8 mouse cellular contexts compared by ENCODE assay signal in the genomic region with DNA sequence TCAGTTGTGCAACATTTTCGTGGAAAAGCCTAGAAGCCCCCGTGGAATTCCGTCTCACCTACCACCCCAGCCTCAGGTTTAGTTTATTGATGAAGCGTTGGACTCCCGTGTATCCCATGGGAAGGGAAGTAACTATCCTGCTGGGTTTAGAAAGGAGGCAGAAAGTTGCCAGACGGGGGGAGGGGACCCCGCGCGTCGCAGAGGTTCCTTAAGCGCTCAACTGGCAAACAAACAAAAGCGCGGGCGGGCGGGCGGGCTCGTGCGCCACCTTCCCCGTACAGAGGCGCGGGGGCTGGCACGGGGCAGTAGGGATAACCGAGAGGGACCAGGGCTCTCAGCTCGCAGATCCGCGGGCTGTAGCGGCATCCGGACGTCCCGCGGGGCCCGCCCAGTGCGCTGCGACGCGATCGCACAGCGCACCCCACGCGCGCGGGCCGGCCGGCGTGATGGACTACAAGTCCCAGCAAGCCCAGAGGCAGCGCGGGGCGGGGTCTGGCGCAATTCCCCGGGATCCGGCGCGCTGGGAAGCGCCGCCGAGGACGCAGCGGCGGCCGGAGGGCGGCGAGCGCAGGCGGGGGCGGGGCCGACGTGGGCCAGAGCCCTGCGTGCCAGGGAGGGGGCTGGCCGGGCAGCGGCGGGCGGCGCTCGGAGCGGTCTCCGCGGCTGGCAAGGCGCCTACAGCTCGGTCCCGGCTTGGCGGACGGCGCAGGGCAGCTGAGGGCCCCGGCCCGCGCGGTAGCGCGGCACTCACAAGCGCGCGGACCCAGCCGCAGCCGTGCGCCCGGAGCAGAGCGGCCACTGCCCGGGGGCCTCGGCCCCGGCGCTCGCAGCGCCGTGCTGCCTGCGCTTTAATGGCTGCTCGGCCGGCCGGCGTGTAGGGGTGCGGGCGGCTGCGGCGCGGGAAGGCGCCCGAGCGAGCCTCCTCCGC. TPM values are rescaled to one million over a fixed set of nuclear protein-coding genes. Genes with fewer than 3 reads are reported as not detected.
DNase-seq lines count a peak whose midpoint lies in the region; ATAC-seq and TF ChIP-seq lines count a peak whose summit lies in the region.

A gene (plus strand): TSS at position 611 of the 928 bp plus-strand sequence.

- H3K4me2 ChIP-seq in forebrain, embryonic 16.5 days (ENCODE audit: low read length) = peak within 1 kb of the TSS; percentile 95

- WGBS in forebrain, embryonic 16.5 days = under 1% methylated on average over 97 of the region's 118 CpGs

- no peaks in the 10 kb centered on the region for H3K36me3 ChIP-seq in ES-Bruce4 (ENCODE audit: control insufficient read depth, insufficient read depth, low read length, poor library complexity, severe bottlenecking)
- no peaks in the 10 kb centered on the region for H3K36me3 ChIP-seq in forebrain, embryonic 16.5 days (ENCODE audit: control insufficient read depth, insufficient read depth)

- intact Hi-C loops in heart, postnatal 25 days (cut with DNase I) = loop anchor here (1.0 to 5.0 kb wide), 2 partner anchors 70 to 128 kb away; no protein-coding TSS in a partner anchor

- H3K9ac ChIP-seq in ES-Bruce4 (ENCODE audit: low read depth, poor library complexity, severe bottlenecking) = peak within 1 kb of the TSS; percentile 83
- peak within 1 kb of the TSS; percentile 79 for H3K9ac ChIP-seq in forebrain, embryonic 16.5 days (replicated peaks; ENCODE audit: low read depth, low read length)

- H3K4me3 ChIP-seq in ES-Bruce4 (ENCODE audit: low read depth, low read length) = peak within 1 kb of the TSS; percentile 86
- H3K4me3 ChIP-seq in forebrain, embryonic 16.5 days (replicated peaks; ENCODE audit: low read length) = peak within 1 kb of the TSS; percentile 84

- H3K9me3 ChIP-seq in ES-Bruce4 (replicated peaks; ENCODE audit: control insufficient read depth, insufficient read depth, low read length, poor library complexity, severe bottlenecking) = no peaks in the 10 kb centered on the region
- peaks cover 7% of the 10 kb centered on the region; the same call in 1 of the 2 replicates for H3K9me3 ChIP-seq in forebrain, embryonic 16.5 days (ENCODE audit: control insufficient read depth, low read length)

- no peak for TF ChIP-seq CTCF in ES-Bruce4 (IDR thresholded peaks at IDR 0.05; ENCODE audit: low read depth, low read length)

- no peak within 1 kb of the TSS for H3K27ac ChIP-seq in ES-Bruce4 (ENCODE audit: insufficient read depth, low read length)
- peak within 1 kb of the TSS; percentile 51 for H3K27ac ChIP-seq in forebrain, embryonic 16.5 days (ENCODE audit: low read length)

- H3K4me1 ChIP-seq in ES-Bruce4 (ENCODE audit: control insufficient read depth, insufficient read depth, low read length) = peaks cover 3% of the 10 kb centered on the region
- H3K4me1 ChIP-seq in forebrain, embryonic 16.5 days (replicated peaks; ENCODE audit: control insufficient read depth, insufficient read depth, low read length) = peaks cover 21% of the 10 kb centered on the region

- no peaks in the 10 kb centered on the region for H3K27me3 ChIP-seq in ES-Bruce4 (ENCODE audit: control insufficient read depth, insufficient read depth, low read length, poor library complexity, severe bottlenecking)
- H3K27me3 ChIP-seq in forebrain, embryonic 16.5 days (replicated peaks; ENCODE audit: control insufficient read depth, insufficient read depth, low read length) = no peaks in the 10 kb centered on the region

- peak; percentile 96 for ATAC-seq in forebrain, embryonic 16.5 days
- ATAC-seq in neutrophil, adult 5-6 weeks (ENCODE audit: extremely low read depth, insufficient number of reproducible peaks, low FRiP score, poor library complexity, severe bottlenecking) = peak; percentile 18; the same call in 1 of the 2 replicates

- peak; percentile 93 to 98 for DNase-seq in cerebellum, adult 18-20 months
- peak; percentile 89 for DNase-seq in heart, postnatal 25 days (ENCODE audit: low spot score)
- DNase-seq in layer of hippocampus, adult 18-20 months (ENCODE audit: low spot score in 2 of 2) = peak; percentile 93 to 96
- DNase-seq in lung, adult 18-20 months = peak; percentile 94 to 96
- peak; percentile 93 for DNase-seq in testis, postnatal 14 days (ENCODE audit: low spot score)

- TF ChIP-seq EP300 in ES-Bruce4 (IDR thresholded peaks at IDR 0.05; ENCODE audit: insufficient read depth, low read depth, low read length) = no peak

- no peak for TF ChIP-seq POLR2A in ES-Bruce4 (IDR thresholded peaks at IDR 0.05; ENCODE audit: insufficient read depth, low read length)

RNA-seq across cellular contexts. Expression of the gene that starts here (rescaled TPM):
- polyA plus RNA-seq in ES-Bruce4 (2011; ENCODE audit: insufficient read depth, insufficient read length, low read depth, missing spikeins) = 26.5 and 31.0 TPM in 2 replicates
- polyA plus RNA-seq in forebrain, embryonic 16.5 days (2015; fragmentation: Nextera tagmentation; extraction: Ambion mirVana) = 36.3 and 37.2 TPM in 2 replicates
- total RNA-seq in heart, postnatal 25 days (2021) = 10 to 100 TPM; 62.8 to 65.5 TPM
- 100 to 1,000 TPM; 289 to 304 TPM for total RNA-seq in layer of hippocampus, adult 18-20 months (2021)
- total RNA-seq in neutrophil, adult 5-6 weeks (2017) = 9.7 and 10.2 TPM in 2 replicates

Comparison
In these comparisons a context has a peak if more than half of its experiments do, and no peak if none do; other contexts are left out.
1. RNA of the gene that starts here (total RNA-seq): 289 to 304 TPM in layer of hippocampus, adult 18-20 months; 62.8 to 65.5 TPM in heart, postnatal 25 days and 9.7 to 10.2 TPM in neutrophil, adult 5-6 weeks; every median in the first group is over 4 times any median in the second.
2. Peak in every context shown above with its lines, with median percentiles within 50 percentile points of each other: DNase-seq.